Mouse (Mus musculus): ENCODE measurements around the gene Clic1.

DNA sequence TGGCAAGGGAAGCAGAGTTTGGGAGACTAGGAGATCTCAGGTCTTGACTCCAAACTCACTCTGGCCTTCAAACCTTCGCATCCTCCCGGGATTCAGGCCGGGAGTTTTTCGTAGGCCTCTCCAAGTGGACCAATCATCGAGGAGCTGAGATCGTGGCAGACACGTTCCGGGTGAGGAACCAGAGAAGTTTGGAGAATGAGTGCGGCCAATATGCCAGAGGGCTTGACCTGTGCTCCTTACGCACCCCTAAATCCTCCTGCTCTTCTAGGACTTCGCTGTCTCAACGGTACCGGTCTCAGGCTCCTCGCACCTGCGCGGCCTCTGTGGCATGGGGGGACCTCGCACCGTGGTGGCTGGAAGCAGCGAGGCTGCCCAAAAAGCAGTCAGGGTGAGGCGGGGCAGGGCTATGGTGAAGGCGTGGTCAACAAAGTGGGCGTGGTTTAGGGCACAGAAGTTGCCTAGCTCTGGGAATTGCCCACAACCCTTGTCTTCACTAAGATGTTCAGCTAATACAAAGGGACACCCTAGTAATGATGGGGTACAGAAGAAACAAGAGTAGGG, 11.1 kb downstream of the Clic1 start:
- no peak for TF ChIP-seq CTCF (IDR thresholded peaks at IDR 0.05; ENCODE audit: control insufficient read depth, insufficient read depth, low read length)
- TF ChIP-seq POLR2A (IDR thresholded peaks at IDR 0.05; ENCODE audit: borderline replicate concordance, control insufficient read depth, low read depth, low read length): no peak

Measured in bone marrow, adult 2 months (tissue).